Mouse (Mus musculus): ENCODE measurements around the gene Gdf3. TPM values are rescaled to one million over a fixed set of nuclear protein-coding genes. Genes with fewer than 3 reads are reported as not detected.
"Not testable (repeated sequence)": the region's sequence is repeated elsewhere in the genome, so short reads cannot be mapped to it uniquely, and the experiment has no call there.

Gdf3 gene
- polyA plus RNA-seq, 1 experiment from 2014 or later, result 0.09 TPM

GRCm38 (mm10) chr6:122591027-122591758 lies 18.7 kb downstream of the Gdf3 start:
- no peak overlapping the region for H3K4me2 ChIP-seq (ENCODE audit: low read length)
- H3K9ac ChIP-seq (ENCODE audit: low read depth, low read length), result no peak overlapping the region
- no peak overlapping the region for H3K4me3 ChIP-seq (ENCODE audit: low read depth, low read length)
- H3K27ac ChIP-seq (ENCODE audit: low read length), result no peak overlapping the region
- no peak for ATAC-seq
- H3K36me3 ChIP-seq (ENCODE audit: control insufficient read depth, insufficient read depth, low read length), result no peaks in the 10 kb centered on the region
- WGBS, result 85% methylated on average over 13 of the region's 13 CpGs
- no peaks in the 10 kb centered on the region for H3K4me1 ChIP-seq (ENCODE audit: control insufficient read depth, insufficient read depth, low read length)
- no peaks in the 10 kb centered on the region for H3K27me3 ChIP-seq (ENCODE audit: control insufficient read depth, insufficient read depth, low read depth, low read length)
- H3K9me3 ChIP-seq (replicated peaks; ENCODE audit: control insufficient read depth, low read length, poor library complexity, severe bottlenecking), result no peaks in the 10 kb centered on the region

- Histone ChIP-seq H3K4me3 (ENCODE audit: low read depth, low read length) (no peak overlapping the region), H3K36me3 (ENCODE audit: control insufficient read depth, insufficient read depth, low read length) (no peaks in the 10 kb centered on the region), H3K4me1 (ENCODE audit: control insufficient read depth, insufficient read depth, low read length) (no peaks in the 10 kb centered on the region), H3K9ac (ENCODE audit: low read depth, low read length) (no peak overlapping the region), H3K27ac (ENCODE audit: low read length) (no peak overlapping the region), H3K9me3 (replicated peaks; ENCODE audit: control insufficient read depth, low read length, poor library complexity, severe bottlenecking) (no peaks in the 10 kb centered on the region), H3K4me2 (ENCODE audit: low read length) (no peak overlapping the region), H3K27me3 (ENCODE audit: control insufficient read depth, insufficient read depth, low read depth, low read length) (no peaks in the 10 kb centered on the region)
- no peak for ATAC-seq
- 86% methylated on average over 1 of the region's 1 CpGs for WGBS
These were observed 30.8 kb downstream of the Gdf3 start for GRCm38 (mm10) chr6:122579086-122579485.

- no peaks in the 10 kb centered on the region for H3K27me3 ChIP-seq (ENCODE audit: control insufficient read depth, insufficient read depth, low read depth, low read length)
- no peaks in the 10 kb centered on the region for H3K4me1 ChIP-seq (ENCODE audit: control insufficient read depth, insufficient read depth, low read length)
- no peak overlapping the region for H3K27ac ChIP-seq (ENCODE audit: low read length)
- no peaks in the 10 kb centered on the region for H3K36me3 ChIP-seq (ENCODE audit: control insufficient read depth, insufficient read depth, low read length)
- H3K9ac ChIP-seq (ENCODE audit: low read depth, low read length), result no peak overlapping the region
- no peak overlapping the region for H3K4me2 ChIP-seq (ENCODE audit: low read length)
- WGBS, result 91% methylated on average over 3 of the region's 3 CpGs
- H3K4me3 ChIP-seq (ENCODE audit: low read depth, low read length), result no peak overlapping the region
- H3K9me3 ChIP-seq (replicated peaks; ENCODE audit: control insufficient read depth, low read length, poor library complexity, severe bottlenecking), result no peaks in the 10 kb centered on the region
- ATAC-seq, result no peak
These were observed 32.9 kb downstream of the Gdf3 start for GRCm38 (mm10) chr6:122577030-122577429.

GRCm38 (mm10) chr6:122575037-122575436 lies 34.9 kb downstream of the Gdf3 start:
- not testable (repeated sequence) for H3K9me3 ChIP-seq (replicated peaks; ENCODE audit: control insufficient read depth, low read length, poor library complexity, severe bottlenecking); H3K4me1 ChIP-seq (ENCODE audit: control insufficient read depth, insufficient read depth, low read length); ATAC-seq; H3K27ac ChIP-seq (ENCODE audit: low read length); H3K27me3 ChIP-seq (ENCODE audit: control insufficient read depth, insufficient read depth, low read depth, low read length); H3K36me3 ChIP-seq (ENCODE audit: control insufficient read depth, insufficient read depth, low read length); H3K4me3 ChIP-seq (ENCODE audit: low read depth, low read length); H3K9ac ChIP-seq (ENCODE audit: low read depth, low read length); H3K4me2 ChIP-seq (ENCODE audit: low read length)
- 87% methylated on average over 1 of the region's 1 CpGs for WGBS

GRCm38 (mm10) chr6:122571617-122571959 lies 38.3 kb downstream of the Gdf3 start:
- Histone ChIP-seq H3K4me1 (ENCODE audit: control insufficient read depth, insufficient read depth, low read length) (no peaks in the 10 kb centered on the region), H3K9ac (ENCODE audit: low read depth, low read length) (no peak overlapping the region), H3K27me3 (ENCODE audit: control insufficient read depth, insufficient read depth, low read depth, low read length) (no peaks in the 10 kb centered on the region), H3K36me3 (ENCODE audit: control insufficient read depth, insufficient read depth, low read length) (no peaks in the 10 kb centered on the region), H3K9me3 (replicated peaks; ENCODE audit: control insufficient read depth, low read length, poor library complexity, severe bottlenecking) (no peaks in the 10 kb centered on the region), H3K4me2 (ENCODE audit: low read length) (no peak overlapping the region), H3K27ac (ENCODE audit: low read length) (no peak overlapping the region), H3K4me3 (ENCODE audit: low read depth, low read length) (no peak overlapping the region)
- ATAC-seq, result no peak
- WGBS, result 88% methylated on average over 3 of the region's 3 CpGs

- no peak for ATAC-seq
- Histone ChIP-seq H3K36me3 (ENCODE audit: control insufficient read depth, insufficient read depth, low read length) (no peaks in the 10 kb centered on the region), H3K4me2 (ENCODE audit: low read length) (no peak overlapping the region), H3K9me3 (replicated peaks; ENCODE audit: control insufficient read depth, low read length, poor library complexity, severe bottlenecking) (no peaks in the 10 kb centered on the region), H3K27me3 (ENCODE audit: control insufficient read depth, insufficient read depth, low read depth, low read length) (no peaks in the 10 kb centered on the region), H3K27ac (ENCODE audit: low read length) (no peak overlapping the region), H3K4me3 (ENCODE audit: low read depth, low read length) (no peak overlapping the region), H3K9ac (ENCODE audit: low read depth, low read length) (no peak overlapping the region), H3K4me1 (ENCODE audit: control insufficient read depth, insufficient read depth, low read length) (no peaks in the 10 kb centered on the region)
- WGBS, result 75% methylated on average over 8 of the region's 8 CpGs
These were observed 38.9 kb downstream of the Gdf3 start for GRCm38 (mm10) chr6:122570695-122571616.

- 82% methylated on average over 1 of the region's 1 CpGs for WGBS
- ATAC-seq, result no peak
- H3K4me1 ChIP-seq (ENCODE audit: control insufficient read depth, insufficient read depth, low read length), result no peaks in the 10 kb centered on the region
- H3K4me2 ChIP-seq (ENCODE audit: low read length), result no peak overlapping the region
- H3K9me3 ChIP-seq (replicated peaks; ENCODE audit: control insufficient read depth, low read length, poor library complexity, severe bottlenecking), result no peaks in the 10 kb centered on the region
- H3K9ac ChIP-seq (ENCODE audit: low read depth, low read length), result no peak overlapping the region
- H3K27ac ChIP-seq (ENCODE audit: low read length), result no peak overlapping the region
- H3K27me3 ChIP-seq (ENCODE audit: control insufficient read depth, insufficient read depth, low read depth, low read length), result no peaks in the 10 kb centered on the region
- H3K36me3 ChIP-seq (ENCODE audit: control insufficient read depth, insufficient read depth, low read length), result no peaks in the 10 kb centered on the region
- H3K4me3 ChIP-seq (ENCODE audit: low read depth, low read length), result no peak overlapping the region
These were observed 40.1 kb downstream of the Gdf3 start for GRCm38 (mm10) chr6:122569762-122570161.

- no peak overlapping the region for H3K27ac ChIP-seq (ENCODE audit: low read length)
- no peaks in the 10 kb centered on the region for H3K9me3 ChIP-seq (replicated peaks; ENCODE audit: control insufficient read depth, low read length, poor library complexity, severe bottlenecking)
- no peak for ATAC-seq
- no peaks in the 10 kb centered on the region for H3K36me3 ChIP-seq (ENCODE audit: control insufficient read depth, insufficient read depth, low read length)
- H3K4me3 ChIP-seq (ENCODE audit: low read depth, low read length), result no peak overlapping the region
- no peaks in the 10 kb centered on the region for H3K4me1 ChIP-seq (ENCODE audit: control insufficient read depth, insufficient read depth, low read length)
- no peak overlapping the region for H3K4me2 ChIP-seq (ENCODE audit: low read length)
- H3K27me3 ChIP-seq (ENCODE audit: control insufficient read depth, insufficient read depth, low read depth, low read length), result no peaks in the 10 kb centered on the region
- WGBS, result 43% methylated on average over 5 of the region's 5 CpGs
- no peak overlapping the region for H3K9ac ChIP-seq (ENCODE audit: low read depth, low read length)
These were observed 40.8 kb downstream of the Gdf3 start for GRCm38 (mm10) chr6:122569113-122569512.
